Mouse (Mus musculus) bone marrow, adult 2 months (tissue): ENCODE measurements around the gene Scrg1.

ENCODE experiments used
- CTCF ChIP-seq: fragments of 200-500 bp; IDR thresholded peaks from 2 replicates; pipeline ENCODE4 v1.5.1; 2011; ENCODE audit warnings: low read length, control low read depth; ENCODE audit not compliant: control insufficient read depth, insufficient read depth
- POLR2A ChIP-seq: fragments of 200-500 bp; IDR thresholded peaks from 2 replicates; pipeline ENCODE4 v1.6.1; 2011; ENCODE audit warnings: low read depth, mild to moderate bottlenecking, control low read depth, low read length, borderline replicate concordance; ENCODE audit not compliant: control insufficient read depth

GRCm38 (mm10) chr8:57491873-57492272 is 36.1 kb downstream of the Scrg1 start:
- TF ChIP-seq CTCF (no peak), POLR2A (no peak)
